Mouse (Mus musculus) megakaryocyte, embryonic 14.5 days (primary cell): ENCODE measurements around the gene 1700034I23Rik.

ENCODE experiments used
- FLI1 ChIP-seq: IDR thresholded peaks from 2 replicates; pipeline ENCODE4 v1.6.1; 2012; ENCODE audit warnings: low read length, inconsistent platforms, mixed read lengths
- GATA1 ChIP-seq: IDR thresholded peaks from 3 replicates; pipeline ENCODE4 v1.6.1; 2012; ENCODE audit warnings: mixed read lengths, low read length, inconsistent platforms, borderline replicate concordance

GRCm38 (mm10) chr3:40938189-40938588 lies 35.8 kb upstream of the 1700034I23Rik start:
- TF ChIP-seq GATA1 (no peak), FLI1 (no peak)
